Mouse (Mus musculus): ENCODE measurements at regions not wholly inside any gene's neighbourhood (a gene's known extent, or its start where the extent isn't known, plus 50 kb on each side); places are given as distances from the start of the nearest gene placed in this dataset.
"Not testable (repeated sequence)": the region's sequence is repeated elsewhere in the genome, so short reads cannot be mapped to it uniquely, and the experiment has no call there.

DNA sequence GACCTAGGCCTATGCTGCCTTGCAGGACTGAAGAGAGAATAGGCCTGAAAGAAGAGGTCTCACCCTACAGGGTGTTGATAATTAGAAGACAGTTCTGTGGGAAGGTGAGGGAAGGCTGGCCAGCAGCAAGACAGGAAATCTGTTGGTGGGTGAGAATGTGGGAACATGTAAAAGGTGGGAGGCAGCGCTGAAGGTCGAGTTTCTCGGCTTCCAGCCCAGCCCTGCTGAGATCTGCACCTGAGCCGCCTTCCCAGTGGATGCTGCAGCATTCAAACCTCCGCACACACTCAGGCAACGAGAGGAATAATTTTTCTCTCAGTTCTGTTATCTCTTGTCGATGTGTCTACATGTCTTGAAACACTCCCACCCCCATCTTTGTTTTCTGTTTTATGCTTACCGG, 89.9 kb upstream of the Atp1b1 start:
- peak; percentile 18 to 22 for DNase-seq (ENCODE audit: low spot score in 2 of 2)

- no peak for DNase-seq (ENCODE audit: low spot score in 2 of 2)
Observed at GRCm38 (mm10) chr1:164545843-164546242, 87.7 kb upstream of the Atp1b1 start.

GRCm38 (mm10) chr1:164543045-164543803, 85.1 kb upstream of the Atp1b1 start:
- no peak for DNase-seq (ENCODE audit: low spot score in 2 of 2)

DNA sequence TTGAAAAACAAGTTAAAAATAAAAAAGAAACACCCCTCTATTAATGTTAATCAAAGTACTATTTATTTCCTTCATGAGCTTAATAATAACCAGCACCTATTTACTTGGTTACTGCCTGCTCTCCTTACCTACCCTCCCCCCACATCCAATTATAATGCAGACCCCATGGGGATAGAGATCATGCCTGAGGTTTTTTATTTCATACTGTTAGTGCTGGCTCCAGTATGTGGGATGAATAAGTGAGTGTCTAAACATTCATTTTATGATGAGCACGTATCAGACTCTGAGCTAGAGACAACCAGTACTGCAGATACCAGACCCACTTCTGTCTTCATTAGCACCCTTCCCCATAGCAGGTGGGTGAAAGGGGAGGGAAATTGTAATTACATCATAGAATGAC, 83.6 kb upstream of the Atp1b1 start:
- DNase-seq (ENCODE audit: low spot score in 2 of 2): no peak

GRCm38 (mm10) chr1:164538304-164539043, 80.3 kb upstream of the Atp1b1 start:
- no peak for DNase-seq (ENCODE audit: low spot score in 2 of 2)

- no peak for DNase-seq (ENCODE audit: low spot score in 2 of 2)
Observed at GRCm38 (mm10) chr1:164537324-164537948, 79.3 kb upstream of the Atp1b1 start.

- DNase-seq (ENCODE audit: low spot score in 2 of 2): no peak
Observed at GRCm38 (mm10) chr1:164532196-164532595, 74.0 kb upstream of the Atp1b1 start.

GRCm38 (mm10) chr1:164531741-164532140, 73.6 kb upstream of the Atp1b1 start:
- no peak for DNase-seq (ENCODE audit: low spot score in 2 of 2)

DNA sequence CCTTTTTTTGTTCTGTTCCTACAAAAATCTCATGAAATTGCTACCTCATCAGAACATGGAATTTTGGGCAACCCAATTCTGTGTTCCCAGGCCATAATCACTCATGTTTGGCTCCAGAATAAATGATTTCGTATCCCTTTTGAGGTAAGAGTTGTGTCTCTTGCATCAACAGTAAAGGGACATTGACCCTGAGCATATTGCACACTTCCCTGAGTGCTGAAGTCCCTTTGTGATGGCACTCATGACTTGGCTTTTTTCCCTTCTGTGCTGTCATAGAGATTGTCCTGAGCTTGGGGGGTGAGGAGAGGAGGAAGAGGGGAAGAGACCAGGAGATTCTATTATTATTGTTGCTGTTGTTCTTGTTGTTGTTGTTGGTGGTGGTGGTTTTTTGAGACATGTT, 68.6 kb upstream of the Atp1b1 start:
- DNase-seq (ENCODE audit: low spot score in 2 of 2): no peak

GRCm38 (mm10) chr1:164522377-164523150, 64.4 kb upstream of the Atp1b1 start:
- DNase-seq (ENCODE audit: low spot score in 2 of 2): no peak

- DNase-seq (ENCODE audit: low spot score in 2 of 2): no peak
Observed at GRCm38 (mm10) chr1:164521371-164522130, 63.4 kb upstream of the Atp1b1 start.

DNA sequence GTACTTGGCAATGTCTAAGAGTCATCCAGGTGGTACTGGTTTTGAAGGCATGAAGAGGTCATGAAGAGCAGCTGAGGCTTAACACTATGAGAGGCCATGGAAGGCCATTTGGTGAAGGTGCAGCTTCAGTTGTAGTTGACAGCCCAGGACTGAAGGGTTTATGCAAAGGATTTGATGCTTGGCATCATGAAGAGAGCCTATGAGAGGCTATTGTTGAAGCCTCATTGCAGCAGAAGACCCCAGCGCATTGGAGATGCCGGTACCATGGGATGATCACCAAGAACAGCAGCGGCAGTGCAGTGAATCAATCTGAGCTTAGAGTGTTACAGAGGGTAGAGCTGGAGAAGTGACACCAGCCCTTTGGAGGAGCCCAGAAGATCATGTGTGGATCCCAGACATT, 60.7 kb upstream of the Atp1b1 start:
- no peak for DNase-seq (ENCODE audit: low spot score in 2 of 2)

GRCm38 (mm10) chr1:164518308-164518707, 60.2 kb upstream of the Atp1b1 start:
- DNase-seq (ENCODE audit: low spot score in 2 of 2): no peak

DNA sequence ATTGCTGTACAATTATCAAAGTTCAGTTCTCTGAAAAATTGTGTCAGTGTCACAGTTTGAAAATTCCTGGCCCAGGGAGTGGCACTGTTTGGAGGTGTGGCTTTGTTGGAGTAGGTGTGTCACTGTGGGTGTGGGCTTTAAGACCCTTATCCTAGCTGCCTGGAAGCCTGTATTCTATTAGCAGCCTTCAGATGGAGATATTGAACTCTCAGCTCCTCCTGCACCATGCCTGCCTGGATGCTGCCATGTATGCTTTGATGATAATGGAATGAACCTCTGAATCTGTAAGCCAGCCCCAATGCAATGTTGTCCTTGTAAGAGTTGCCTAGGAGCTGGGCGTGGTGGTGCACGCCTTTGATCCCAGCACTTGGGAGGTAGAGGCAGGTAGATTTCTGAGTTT, 59.2 kb upstream of the Atp1b1 start:
- not testable (repeated sequence) for DNase-seq (ENCODE audit: low spot score in 2 of 2)

DNA sequence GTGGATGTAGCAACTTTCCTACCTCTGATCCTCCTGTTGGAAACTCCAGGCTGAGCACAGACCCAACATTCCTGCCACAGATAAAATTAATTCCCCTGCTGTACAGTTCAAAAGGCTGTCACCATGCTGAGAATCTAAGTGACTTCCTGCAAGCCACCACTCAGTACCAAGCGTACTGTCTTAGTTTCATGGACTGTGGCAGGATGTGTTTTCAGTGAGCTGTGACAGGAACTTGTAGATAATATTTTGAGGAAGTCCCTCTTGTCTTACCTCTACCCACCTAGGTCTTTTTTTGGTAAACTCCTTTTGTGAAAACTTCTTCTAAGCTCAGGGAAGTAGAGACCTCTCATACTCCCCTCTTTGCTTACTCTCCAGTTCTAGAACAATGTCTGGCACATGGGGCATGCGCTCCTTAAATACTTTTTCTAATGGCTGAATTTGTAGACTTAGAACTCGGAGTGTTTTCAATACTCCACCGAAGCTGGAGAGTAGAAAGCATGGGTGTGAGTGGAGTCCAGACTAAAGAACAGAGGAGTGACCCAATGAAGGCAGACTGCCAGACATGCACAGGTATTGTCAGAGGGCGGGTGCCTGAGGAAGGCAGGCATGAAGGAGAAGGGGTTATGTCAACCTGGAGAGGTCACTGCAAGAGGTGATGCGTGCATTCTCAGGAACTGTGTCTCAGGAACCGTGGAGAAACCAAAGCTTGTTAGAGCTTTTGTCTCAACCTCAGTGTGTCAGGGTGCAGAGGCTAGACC, 53.7 kb upstream of the Atp1b1 start:
- no peak for DNase-seq (ENCODE audit: low spot score in 2 of 2)

GRCm38 (mm10) chr1:164509226-164509625, 51.1 kb upstream of the Atp1b1 start:
- no peak for DNase-seq (ENCODE audit: low spot score in 2 of 2)

- DNase-seq (ENCODE audit: low spot score in 2 of 2): no peak
Observed at GRCm38 (mm10) chr1:164508556-164508955, 50.4 kb upstream of the Atp1b1 start.

DNA sequence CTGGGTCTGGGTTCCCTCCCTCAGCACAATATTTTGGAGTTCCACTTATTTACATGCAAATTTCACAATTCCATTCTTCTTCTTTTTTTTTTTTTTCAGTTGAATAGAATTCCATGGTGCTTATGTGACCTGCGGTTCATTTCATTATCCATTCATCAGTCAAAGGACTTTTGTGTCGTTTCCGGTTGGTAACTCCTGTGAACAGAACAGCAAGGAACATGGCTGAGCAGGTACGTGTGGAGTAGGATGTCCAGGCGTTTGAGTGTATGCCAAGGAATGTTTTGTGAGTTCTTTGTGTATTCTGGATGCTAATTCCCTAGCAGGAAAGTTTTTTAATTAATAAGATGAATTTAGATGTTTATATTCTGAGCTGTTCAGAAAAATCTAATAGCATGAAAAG, 50.0 kb upstream of the Atp1b1 start:
- DNase-seq (ENCODE audit: low spot score in 2 of 2): no peak
